Mouse (Mus musculus): ENCODE measurements around the gene Appl1.
"Not testable (repeated sequence)": the region's sequence is repeated elsewhere in the genome, so short reads cannot be mapped to it uniquely, and the experiment has no call there.

Appl1 gene

GRCm38 (mm10) chr14:26969164-26969563 is 1.9 kb downstream of the Appl1 start:
- no peak for DNase-seq (ENCODE audit: low spot score in 2 of 2)

GRCm38 (mm10) chr14:26960518-26960917 is 10.5 kb downstream of the Appl1 start:
- DNase-seq (ENCODE audit: low spot score in 2 of 2), result no peak

DNA sequence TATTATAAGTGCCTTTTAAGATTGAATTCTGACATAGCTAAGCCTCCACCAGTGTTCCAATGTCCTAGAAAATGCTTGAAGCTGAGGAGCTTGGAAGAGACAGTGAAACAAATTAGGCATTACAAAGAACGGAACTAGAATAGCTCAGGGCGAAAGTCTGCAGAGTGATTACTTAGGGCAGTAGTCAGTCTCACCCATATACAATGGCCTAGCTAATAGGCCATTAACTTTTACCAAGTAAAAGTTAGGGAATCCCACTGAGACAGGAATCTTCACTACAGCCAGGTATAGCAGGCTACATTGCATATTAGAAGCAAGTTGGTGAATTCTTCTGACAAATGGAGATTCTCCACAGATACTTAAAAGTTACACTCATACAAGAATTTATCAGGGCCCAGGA is 14.9 kb downstream of the Appl1 start:
- not testable (repeated sequence) for DNase-seq (ENCODE audit: low spot score in 2 of 2)

DNA sequence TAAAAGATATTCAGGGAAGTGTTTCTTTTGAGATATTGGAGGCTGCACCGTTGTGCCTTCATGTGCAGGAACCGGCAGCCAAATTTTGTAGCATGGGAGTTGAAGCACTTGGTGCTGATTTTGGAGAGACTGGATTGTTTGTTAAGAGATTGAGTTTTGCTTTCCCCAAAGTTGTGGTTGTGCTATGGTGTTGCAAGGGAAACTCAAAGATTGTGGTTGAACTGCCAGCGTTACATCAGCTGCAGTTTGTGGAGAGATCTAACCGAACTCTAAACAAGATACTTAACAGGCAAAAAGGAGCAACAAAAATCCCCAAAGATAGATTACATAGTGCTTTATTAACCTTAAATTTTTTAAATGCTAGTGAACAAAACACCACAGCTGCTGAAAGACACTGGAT is 35.5 kb downstream of the Appl1 start:
- DNase-seq (ENCODE audit: low spot score in 2 of 2), result no peak

- no peak for DNase-seq (ENCODE audit: low spot score in 2 of 2)
Measured at GRCm38 (mm10) chr14:26934891-26935290, 36.1 kb downstream of the Appl1 start.

DNA sequence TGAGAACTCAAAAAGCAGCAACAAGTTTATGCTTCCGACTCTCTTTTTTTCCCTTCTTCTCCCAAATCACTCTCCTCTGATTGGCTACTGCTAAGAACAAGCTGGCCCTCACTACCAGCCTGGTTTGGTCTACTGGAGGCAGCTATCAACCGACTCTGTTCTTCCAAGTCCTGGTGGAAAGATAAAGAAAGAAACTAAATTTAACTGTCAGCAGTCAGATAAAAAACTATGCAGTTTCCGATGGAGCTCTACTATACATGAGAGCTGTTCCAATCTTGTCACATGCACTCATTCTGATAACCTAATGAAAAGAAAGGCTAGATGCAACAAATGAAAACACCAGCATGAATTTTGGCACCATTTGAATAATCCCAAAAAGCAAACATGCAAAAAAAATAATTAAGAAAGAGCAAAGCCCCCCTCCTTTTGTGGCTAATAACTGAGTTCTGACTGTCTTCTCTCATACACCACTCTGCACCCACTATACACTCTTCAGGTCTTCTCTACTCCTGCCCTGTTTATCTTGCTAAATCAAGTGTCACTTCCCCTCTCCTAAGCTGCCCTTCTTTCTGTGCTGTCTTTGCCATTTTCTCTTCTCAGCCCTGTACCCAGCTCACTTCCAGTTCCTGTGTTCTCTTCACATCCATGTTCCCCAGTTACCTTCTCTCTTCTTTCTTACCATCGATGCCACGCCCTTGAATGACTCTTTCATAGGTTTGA is 47.2 kb downstream of the Appl1 start:
- DNase-seq (ENCODE audit: low spot score in 2 of 2), result no peak

DNA sequence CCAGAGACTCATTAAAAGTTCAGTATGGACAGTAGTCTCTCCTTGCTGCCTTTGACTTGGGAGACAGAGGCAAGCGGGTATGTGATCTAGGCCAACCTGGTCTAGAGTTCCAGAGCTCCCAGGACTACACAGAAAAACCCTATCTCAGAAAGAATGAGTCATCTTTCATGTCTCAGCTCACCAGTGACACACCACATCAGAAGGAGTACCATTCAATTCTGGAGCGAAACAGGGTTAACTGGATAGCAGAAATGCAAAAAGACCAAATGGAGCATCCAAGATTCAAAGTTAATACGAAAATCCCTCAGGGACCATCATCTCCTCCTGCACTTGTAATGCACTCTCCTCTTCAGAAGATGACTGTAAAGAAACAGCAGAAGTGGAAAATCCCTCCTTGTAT is 51.7 kb downstream of the Appl1 start:
- no peak for DNase-seq (ENCODE audit: low spot score in 2 of 2)

DNA sequence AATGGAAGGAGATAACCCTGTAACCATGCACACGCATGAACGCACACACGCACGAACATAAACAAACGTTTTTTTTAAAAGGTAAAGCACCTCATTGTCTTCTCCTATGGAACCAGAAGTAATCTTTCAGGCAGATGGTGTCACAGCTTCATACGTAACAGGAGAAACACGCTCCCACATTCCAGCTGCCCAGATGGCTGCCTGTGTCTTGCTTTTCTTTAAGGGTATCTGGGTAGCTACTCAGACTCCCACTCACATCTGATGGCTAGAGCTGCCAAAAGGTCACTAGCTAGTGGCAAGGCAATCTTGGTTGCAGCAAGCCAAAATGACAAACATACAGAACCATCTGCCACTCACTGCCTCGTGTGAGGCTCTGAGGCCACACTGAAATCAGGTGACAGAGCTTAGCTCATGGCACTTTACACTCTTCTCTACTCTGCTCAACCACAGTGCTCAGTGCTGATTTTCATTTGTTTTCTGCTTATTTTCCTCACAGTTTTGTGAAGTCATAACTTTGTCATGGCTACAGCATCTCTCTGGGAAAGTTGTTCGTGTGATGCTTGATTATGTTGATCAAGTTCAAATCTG is 57.3 kb downstream of the Appl1 start:
- DNase-seq (ENCODE audit: low spot score in 2 of 2), result no peak

DNA sequence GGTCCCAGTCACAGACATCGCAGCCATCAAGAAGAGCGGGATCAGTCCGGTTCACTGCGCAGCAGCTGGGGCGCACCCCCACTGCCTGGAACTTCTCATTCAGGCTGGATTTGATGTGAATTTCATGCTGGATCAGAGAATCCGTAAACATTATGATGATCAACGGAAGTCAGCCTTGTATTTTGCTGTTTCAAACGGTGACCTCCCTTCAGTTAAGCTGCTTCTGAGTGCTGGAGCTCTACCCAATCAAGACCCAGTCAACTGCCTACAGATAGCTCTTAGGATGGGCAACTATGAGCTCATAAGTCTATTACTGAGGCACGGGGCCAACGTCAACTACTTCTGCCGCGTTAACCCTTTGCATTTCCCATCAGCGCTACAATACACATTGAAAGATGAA is 59.2 kb downstream of the Appl1 start:
- DNase-seq (ENCODE audit: low spot score in 2 of 2), result no peak

DNA sequence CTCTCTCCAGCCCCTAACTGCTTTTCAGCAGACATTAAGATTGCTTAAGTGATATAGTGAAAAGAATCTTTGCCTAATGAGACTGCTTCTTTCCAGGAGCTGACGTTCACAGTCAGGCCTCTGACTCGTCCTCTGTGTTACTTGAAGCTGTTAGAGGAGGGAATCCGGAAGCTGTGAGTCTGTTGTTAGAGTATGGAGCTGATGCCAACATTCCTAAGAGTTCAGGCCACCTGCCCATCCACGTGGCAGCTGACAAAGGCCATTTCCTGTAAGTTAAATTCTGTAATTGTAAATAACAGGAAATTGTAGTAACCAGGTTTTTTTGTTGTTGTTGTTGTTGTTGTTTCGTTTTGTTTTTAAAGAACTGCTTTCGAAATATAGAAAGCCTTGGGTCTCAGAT is 59.8 kb downstream of the Appl1 start:
- DNase-seq (ENCODE audit: low spot score in 2 of 2), result no peak

DNA sequence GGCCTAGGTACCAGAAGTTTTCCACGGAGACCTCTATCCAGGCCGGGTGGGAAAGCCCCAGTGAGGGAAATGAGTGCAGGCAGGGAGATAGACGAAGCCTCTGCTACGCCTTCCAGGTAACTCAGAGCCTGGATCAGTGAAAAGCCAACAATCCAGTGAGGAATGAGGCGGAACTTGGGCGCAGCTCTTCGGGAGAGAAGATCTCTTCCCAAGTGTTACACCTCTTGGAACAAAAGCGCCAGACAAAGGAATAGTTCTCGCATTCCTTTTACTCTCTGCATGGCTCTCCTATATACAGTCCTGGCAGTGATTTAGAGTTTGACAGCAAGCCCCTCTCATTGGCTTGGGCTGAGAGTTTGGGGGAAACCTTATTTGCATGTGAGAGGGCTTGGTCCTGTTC is 60.6 kb downstream of the Appl1 start:
- DNase-seq (ENCODE audit: low spot score in 2 of 2), result not testable (repeated sequence)

DNA sequence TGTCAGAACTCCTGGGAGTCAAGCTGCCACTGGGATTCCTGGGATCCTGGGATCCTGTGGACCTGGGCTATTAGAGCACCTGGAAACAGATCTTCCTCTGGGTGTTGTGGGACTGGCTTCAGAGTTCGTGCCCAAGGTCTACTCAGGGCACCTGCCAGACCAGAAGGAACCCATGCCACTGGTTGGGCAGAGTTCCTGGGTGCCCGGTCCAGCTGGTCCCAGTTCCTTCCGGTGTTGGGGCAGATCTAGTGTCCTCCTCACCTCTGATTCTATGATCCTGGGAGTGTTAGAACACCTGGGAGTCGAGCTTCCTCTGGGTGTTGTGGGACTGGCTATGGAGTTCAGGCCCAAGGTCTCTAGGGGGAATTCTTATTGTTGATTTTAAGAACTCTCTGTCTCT is 63.6 kb downstream of the Appl1 start:
- no peak for DNase-seq (ENCODE audit: low spot score in 2 of 2)

- no peak for DNase-seq (ENCODE audit: low spot score in 2 of 2)
Measured at GRCm38 (mm10) chr14:26900893-26901292, 70.1 kb downstream of the Appl1 start.

- no peak for DNase-seq (ENCODE audit: low spot score in 2 of 2)
Measured at GRCm38 (mm10) chr14:26899490-26899889, 71.5 kb downstream of the Appl1 start.

DNA sequence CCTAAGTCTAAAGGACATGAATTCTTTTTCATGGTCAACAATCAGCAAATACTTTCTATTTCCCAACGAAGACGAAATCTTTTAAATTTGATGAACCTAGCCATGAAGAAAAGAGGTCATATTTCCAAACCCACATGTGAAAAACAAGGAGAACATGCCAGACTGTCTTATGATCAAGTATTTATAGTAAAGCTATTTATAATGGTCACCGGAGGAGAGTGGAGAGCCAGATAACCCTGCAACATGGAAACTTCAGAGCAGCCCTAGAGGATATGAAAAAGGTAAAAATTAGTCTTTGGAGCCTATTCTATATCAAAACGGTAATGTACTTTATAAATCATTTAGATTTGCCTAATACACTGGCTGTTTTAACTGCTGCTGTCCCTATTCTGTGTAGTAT is 76.6 kb downstream of the Appl1 start, which contains the start of gene Asb14:
Gene Asb14 (plus strand): TSS at position 166 of the 400 bp plus-strand sequence.
- no peak for DNase-seq (ENCODE audit: low spot score in 2 of 2)

DNA sequence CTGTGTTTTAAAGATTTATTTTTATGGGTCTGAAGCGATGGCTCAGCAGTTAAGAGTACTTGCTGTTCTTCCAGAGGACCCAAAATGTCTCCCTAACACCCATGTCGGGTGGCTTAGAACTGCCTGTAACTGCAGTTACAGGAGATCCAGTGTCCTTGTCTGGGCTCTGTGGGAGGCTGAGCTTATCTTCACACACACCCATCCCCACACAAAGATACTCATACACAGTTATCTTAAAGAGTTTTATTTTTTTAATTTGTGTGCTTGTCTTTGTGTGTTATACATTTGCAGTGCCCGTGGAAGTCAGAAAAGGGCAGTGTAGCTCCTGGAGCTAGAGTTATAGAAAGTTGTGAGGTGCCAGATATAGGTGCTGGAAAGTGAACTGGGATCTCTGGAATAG is 80.3 kb downstream of the Appl1 start:
- DNase-seq (ENCODE audit: low spot score in 2 of 2), result no peak

DNA sequence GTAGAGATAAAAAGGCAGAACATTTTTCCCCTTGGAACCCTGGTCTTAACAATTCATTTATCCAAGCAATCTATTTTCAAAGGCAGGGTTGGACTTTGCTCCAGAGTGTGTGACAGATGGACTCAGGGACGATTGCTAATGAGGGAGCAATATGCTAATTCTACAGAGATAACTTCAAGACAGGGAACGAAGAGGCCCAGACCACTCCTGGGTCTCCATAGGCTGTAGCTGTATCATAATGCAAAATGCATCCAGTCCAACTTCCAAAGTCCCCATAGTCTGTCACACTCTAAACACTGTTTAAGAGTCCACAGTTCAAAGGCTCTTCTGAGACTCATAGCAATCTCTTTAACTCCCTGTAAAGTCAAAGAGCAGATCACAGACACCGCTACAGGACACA is 83.8 kb downstream of the Appl1 start:
- DNase-seq (ENCODE audit: low spot score in 2 of 2), result no peak

DNA sequence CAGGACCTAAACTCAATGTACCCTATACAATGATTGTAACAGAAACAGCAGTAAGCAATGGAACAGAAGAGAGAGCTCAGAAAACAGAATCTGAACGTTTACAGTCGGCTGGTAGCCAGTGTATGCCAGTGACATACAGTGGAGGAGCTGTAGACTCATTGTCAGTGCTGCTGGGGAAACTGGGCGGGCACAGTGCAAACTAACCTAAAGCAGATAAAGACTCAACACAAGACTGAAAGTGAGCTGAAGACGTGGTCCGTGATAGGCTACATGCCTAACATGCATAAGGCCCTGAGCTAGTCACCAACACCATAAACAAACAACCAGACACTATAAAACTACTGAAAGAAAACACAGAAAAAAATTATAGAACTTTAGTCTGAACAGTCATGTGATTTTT is 89.3 kb downstream of the Appl1 start:
- DNase-seq (ENCODE audit: low spot score in 2 of 2), result no peak

DNA sequence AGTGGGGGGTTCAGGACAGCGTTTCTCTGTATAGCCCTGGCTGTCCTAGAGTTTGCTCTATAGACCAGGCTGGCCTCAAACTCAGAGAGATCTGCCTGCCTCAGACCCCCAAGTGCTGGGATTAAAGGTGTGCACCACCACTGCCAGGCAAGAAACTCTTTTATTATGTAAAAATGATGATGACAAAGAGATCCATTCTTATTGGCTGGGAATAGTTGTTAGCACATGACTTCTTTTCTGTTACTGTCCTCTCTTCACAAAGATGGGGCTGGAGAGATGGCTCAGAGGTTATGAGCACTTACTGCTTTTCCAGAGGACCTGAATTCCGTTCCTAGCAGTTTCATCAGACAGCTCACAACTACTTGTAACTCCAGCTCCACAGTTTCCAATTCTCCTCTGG is 91.1 kb downstream of the Appl1 start:
- DNase-seq (ENCODE audit: low spot score in 2 of 2), result no peak

DNA sequence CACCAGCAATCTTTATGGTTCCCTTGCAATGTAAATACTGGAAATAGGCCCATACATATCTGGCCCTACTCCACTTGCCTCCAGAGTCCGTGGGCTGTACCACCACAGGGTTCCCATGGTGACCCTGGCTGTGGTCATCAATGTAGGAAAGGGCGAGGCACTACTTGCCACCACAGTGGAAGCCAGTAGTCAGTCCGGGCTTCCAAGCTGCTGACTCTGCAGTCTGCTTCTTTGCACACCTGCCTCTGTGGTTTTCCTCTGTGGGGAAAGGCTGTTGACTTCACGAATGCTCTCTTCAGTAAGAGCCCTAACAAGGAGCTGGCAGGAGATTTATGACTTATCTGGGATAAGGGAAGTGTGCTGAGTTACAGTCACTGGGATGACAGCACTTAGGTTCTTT is 92.3 kb downstream of the Appl1 start:
- no peak for DNase-seq (ENCODE audit: low spot score in 2 of 2)

All from spleen, postnatal 10 days (tissue).